Mouse (Mus musculus) kidney, postnatal 4 days (tissue): ENCODE results near the gene Tgm3.

Experiments
- DNase-seq, 2 experiments: peaks; one replicate each; pipeline ENCODE4 v3.0.0; 2021; ENCODE audit warnings: mixed read lengths in 2 of 2

Gene Tgm3

GRCm38 (mm10) chr2:130012026-130012425 is at the start of gene Tgm3:
Gene Tgm3 (plus strand): TSS chr2:130012349.
- no peak for DNase-seq

DNA sequence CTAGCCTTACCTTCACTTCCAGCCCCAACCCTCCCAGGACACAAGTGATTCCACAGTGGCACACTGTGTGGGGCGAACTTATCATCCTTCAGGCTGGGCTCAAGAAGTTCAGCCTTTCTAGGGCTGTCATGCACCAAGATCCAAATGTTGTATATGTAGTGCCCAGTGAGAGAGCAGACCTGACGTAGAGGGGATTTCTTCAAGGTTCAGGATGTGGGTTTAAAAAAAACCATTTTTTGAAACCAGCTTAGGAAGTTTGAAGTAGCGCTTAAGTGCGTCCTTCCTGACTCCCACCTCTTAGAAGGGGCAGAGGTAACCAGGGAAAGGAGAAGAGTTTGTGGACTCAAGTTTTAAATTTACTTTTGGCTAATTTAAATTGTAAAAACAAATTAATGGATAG is 31.5 kb upstream of the Tgm3 start:
- no peak for DNase-seq

GRCm38 (mm10) chr2:129987527-129988045 is 24.6 kb upstream of the Tgm3 start:
- no peak for DNase-seq

DNA sequence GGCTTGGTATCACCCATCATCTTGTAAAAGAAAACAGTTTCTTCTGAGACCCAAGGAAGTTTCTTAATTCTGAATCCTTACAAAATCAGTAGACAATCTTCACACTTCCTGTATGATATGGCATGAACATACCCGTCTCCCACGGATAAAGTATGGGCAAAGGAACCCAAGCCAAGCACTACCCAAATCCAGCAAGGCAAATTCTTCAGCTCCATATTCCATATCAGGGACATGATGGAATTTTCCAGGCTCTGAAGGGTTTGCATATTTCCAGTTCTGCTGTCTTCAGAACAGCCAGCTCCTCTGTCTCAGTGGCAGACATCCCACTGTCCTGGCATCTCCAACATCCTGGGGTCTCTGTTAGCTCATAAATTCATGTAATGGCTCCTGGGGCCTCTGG is 22.5 kb upstream of the Tgm3 start:
- no peak for DNase-seq

DNA sequence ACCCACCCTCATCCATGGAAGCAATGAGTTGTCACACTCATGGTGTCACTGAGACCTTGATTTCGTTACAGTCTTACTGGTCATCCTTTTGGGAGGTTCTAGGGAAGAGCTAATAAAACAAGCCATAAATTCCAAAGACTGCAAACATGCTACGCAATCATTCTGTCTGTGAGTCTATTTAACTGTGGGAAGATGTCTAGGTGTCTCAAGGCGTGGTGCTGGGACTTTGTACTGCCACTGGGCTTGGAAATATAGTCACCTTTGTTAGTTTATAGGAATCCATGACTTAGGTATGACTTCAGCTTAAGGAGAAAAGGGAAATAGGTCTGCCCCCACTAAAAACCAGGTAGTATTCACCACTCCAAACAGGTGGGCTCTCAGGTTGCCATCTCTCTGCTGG is 17.7 kb upstream of the Tgm3 start:
- no peak for DNase-seq

GRCm38 (mm10) chr2:129998476-129998875 is 13.7 kb upstream of the Tgm3 start:
- no peak for DNase-seq

DNA sequence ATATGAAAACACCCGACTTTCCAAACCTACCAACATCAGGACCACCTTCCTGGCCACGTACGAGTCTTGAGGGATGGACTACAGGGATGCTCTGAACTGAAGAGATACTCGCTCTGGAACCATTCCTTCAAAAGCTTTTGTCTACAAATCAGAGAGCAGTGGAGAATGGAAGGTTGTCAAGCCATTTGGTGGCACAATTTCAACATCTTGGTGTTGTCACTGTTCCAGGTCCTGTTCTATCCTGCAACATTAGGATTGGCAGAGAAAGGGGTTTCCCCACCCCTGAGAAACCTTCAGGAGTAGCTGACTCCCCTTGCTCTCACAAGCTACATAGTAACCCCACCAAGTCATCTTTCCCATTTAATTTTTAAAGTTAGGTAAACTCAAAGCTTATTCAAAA is 12.9 kb upstream of the Tgm3 start:
- no peak for DNase-seq

GRCm38 (mm10) chr2:130000601-130001000 is 11.5 kb upstream of the Tgm3 start:
- no peak for DNase-seq

GRCm38 (mm10) chr2:130004046-130004445 is 8.1 kb upstream of the Tgm3 start:
- peak in 1 of 2 experiments; percentile 18 for DNase-seq

GRCm38 (mm10) chr2:130009371-130009770 is 2.8 kb upstream of the Tgm3 start:
- no peak for DNase-seq

DNA sequence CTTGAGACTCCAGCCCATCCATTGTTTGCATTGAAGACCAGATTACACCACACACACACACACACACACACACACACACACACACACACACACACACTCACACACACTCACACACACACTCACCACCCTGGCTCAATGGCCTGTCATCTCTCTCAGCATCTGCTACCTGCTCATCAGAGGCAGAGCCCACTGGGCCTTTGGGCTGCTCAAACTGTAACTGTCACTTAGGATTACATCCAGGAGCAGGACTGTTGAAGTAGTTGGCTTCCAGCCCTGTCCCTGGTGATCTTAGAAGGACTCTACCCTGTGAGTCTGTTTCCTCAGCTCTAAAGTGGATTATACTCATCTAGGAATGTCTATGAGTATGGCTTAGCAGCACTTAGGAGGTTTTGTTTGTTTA is 1.5 kb downstream of the Tgm3 start:
- DNase-seq, result no peak

DNA sequence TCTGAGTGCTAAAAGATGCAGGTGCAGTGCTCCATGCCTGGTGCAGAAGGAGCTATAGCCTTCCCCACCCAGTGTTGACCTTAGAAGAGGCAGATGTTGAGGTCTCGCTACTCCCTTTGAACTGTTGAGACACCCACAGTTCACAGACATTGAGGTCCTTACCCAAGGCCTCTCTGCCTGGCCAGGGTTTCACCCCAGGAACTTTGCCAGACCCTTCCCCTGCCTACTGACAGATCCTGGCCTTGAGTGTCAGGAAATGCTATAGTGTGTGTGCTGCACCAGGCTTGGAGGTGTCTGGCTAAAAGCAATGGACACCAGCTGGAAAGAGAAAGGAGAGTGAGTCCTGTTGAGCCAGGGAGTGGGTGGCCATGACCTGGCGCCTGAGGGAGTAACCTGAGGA is 3.0 kb downstream of the Tgm3 start:
- no peak for DNase-seq

- no peak for DNase-seq
Observed at GRCm38 (mm10) chr2:130018084-130018483, 5.9 kb downstream of the Tgm3 start.

- DNase-seq, result no peak
Observed at GRCm38 (mm10) chr2:130027890-130028289, 15.7 kb downstream of the Tgm3 start.

GRCm38 (mm10) chr2:130029826-130030225 is 17.7 kb downstream of the Tgm3 start:
- no peak for DNase-seq

- no peak for DNase-seq
Observed at GRCm38 (mm10) chr2:130032661-130033060, 20.5 kb downstream of the Tgm3 start.

GRCm38 (mm10) chr2:130036846-130037245 is 24.7 kb downstream of the Tgm3 start:
- no peak for DNase-seq

DNA sequence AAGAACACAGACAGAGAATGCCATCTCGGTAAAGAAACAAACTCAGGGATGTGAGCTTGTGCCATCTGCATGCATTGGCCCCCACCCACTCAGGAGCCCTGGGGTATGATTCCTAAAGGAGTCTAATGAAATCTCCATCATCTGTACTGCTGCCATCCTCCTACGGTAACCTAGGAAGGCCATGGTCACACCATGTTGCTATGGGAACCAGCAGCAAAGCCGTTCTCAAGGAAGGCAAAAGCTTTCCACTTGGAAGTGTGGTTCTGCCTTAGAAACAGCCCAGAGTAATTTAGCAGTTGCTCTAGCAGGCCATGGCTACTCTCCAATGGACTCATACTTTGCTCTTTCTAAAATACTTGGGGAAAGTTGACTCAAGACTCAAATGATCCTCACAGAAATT is 26.8 kb downstream of the Tgm3 start:
- DNase-seq, result no peak

DNA sequence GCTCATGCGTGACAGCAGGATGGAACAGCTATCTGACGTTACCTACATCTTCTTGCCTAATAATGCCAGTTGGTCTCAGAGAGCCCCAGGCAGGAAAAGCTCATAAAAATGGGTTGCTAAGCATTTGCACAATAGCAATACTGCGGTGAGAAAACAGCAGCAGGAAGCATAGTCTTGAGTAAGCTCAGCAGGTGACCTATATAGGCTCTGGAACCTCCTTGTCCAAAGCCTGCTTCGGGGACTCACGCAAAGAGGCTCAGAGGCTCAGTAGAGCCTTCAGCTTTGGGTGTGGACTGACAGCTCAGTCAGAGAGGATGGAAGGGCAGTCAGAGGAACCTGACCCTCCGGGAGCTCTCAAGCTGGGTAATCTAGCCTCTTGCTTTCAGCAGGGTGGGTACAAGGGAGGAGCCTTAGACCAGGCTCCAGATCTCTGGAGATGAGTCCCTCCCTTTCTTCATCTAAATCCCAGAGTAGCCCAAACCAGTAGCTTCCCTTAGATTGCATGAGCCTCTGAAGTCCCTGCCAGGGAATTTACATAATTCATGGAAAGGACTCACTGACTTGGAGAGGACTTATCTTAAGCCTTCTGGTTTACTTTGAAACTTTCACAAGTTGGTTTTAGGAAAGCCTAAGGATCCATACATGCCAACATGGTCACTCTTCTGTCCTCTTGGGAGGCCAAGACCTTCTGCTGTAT is 28.2 kb downstream of the Tgm3 start:
- no peak for DNase-seq

GRCm38 (mm10) chr2:130043835-130044234 is 31.7 kb downstream of the Tgm3 start:
- no peak for DNase-seq

GRCm38 (mm10) chr2:130047923-130048440 is 35.8 kb downstream of the Tgm3 start:
- DNase-seq, result peak in 1 of 2 experiments; percentile 6

DNA sequence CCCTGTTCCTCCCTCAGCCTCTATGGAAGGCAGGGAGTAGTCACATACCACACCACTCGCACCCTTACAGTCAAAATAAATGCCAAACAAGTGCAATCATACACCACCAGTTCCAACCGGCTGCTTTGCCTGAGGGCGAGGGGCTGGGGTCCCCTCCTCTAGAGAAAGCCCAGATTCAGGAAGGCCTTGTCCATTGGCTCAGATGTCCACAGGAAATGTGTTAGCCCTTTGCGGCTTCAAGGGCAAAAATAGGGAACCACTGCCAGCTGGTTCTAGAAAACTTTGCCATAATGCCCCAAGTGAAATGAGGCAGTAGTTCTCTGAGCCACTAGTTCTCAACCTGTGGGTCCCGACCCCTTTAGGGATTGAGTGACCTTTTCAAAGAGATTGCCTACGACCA is 36.6 kb downstream of the Tgm3 start:
- no peak for DNase-seq

- no peak for DNase-seq
Observed at GRCm38 (mm10) chr2:130058149-130058548, 46.0 kb downstream of the Tgm3 start.

DNA sequence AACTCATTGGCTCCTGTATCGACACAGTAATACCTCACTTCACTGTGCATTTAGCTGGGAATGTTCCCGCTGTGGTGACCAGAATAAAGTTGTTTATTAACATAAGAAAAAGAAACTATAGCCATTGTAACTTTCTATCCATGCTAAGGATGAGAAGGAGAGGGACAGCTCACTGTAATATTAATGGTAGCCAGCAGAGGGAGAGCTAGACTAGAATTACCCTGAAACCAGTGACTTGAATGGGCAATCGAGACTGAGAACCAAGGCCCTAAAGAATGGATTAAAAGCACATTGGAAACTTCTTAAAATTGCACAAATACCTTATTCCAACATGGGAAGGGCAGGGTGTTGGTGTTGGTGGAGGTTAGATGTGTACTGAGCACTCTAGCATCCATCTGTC is 56.1 kb downstream of the Tgm3 start:
- peak; percentile 27 to 31 for DNase-seq

- DNase-seq, result no peak
Observed at GRCm38 (mm10) chr2:130070396-130070795, 58.2 kb downstream of the Tgm3 start.
